Mouse (Mus musculus) CD4-positive, CD25-positive, alpha-beta regulatory T cell, adult 4 months (primary cell): ENCODE data around the gene Ctse. TPM values are rescaled to one million over a fixed set of nuclear protein-coding genes. Genes with fewer than 3 reads are reported as not detected.
"Not testable (repeated sequence)": the region's sequence is repeated elsewhere in the genome, so short reads cannot be mapped to it uniquely, and the experiment has no call there.

Experiments used
- ATAC-seq: one replicate; pipeline ENCODE4 v1.8.0; 2017
- polyA plus RNA-seq, 2 experiments: library from polyadenylated mRNA; unstranded; fragments of 100-300 nt; shearing (Covaris generic); gene quantifications; one replicate each; pipeline ENCODE4 v1.2.1; 2017

The Ctse gene
- 10 to 100 TPM; 23.1 to 30.3 TPM for polyA plus RNA-seq

GRCm38 (mm10) chr1:131637791-131638540 is at the start of gene Ctse:
Gene Ctse, plus strand, starts transcription at chr1:131638306.
- ATAC-seq: peak; percentile 94

- no peak for ATAC-seq
Measured at GRCm38 (mm10) chr1:131598905-131599304, 39.2 kb upstream of the Ctse start, which contains the start of gene Avpr1b. Gene Avpr1b, plus strand, starts transcription at chr1:131599239.

GRCm38 (mm10) chr1:131600314-131600713 is 37.8 kb upstream of the Ctse start:
- no peak for ATAC-seq

GRCm38 (mm10) chr1:131606719-131607118 is 31.4 kb upstream of the Ctse start:
- no peak for ATAC-seq

GRCm38 (mm10) chr1:131612556-131613155 is 25.4 kb upstream of the Ctse start:
- ATAC-seq: no peak

GRCm38 (mm10) chr1:131613361-131614133 is 24.6 kb upstream of the Ctse start:
- ATAC-seq: peak; percentile 93

GRCm38 (mm10) chr1:131614641-131615040 is 23.5 kb upstream of the Ctse start:
- no peak for ATAC-seq

GRCm38 (mm10) chr1:131616131-131616530 is 22.0 kb upstream of the Ctse start:
- ATAC-seq: no peak

- ATAC-seq: no peak
Measured at GRCm38 (mm10) chr1:131616546-131617220, 21.4 kb upstream of the Ctse start.

GRCm38 (mm10) chr1:131618576-131618975 is 19.5 kb upstream of the Ctse start:
- ATAC-seq: no peak

- ATAC-seq: no peak
Measured at GRCm38 (mm10) chr1:131619348-131619747, 18.8 kb upstream of the Ctse start.

GRCm38 (mm10) chr1:131623644-131624043 is 14.5 kb upstream of the Ctse start:
- ATAC-seq: no peak

GRCm38 (mm10) chr1:131624175-131624835 is 13.8 kb upstream of the Ctse start:
- no peak for ATAC-seq

GRCm38 (mm10) chr1:131626200-131626599 is 11.9 kb upstream of the Ctse start:
- ATAC-seq: no peak

- ATAC-seq: not testable (repeated sequence)
Measured at GRCm38 (mm10) chr1:131632216-131632615, 5.9 kb upstream of the Ctse start.

GRCm38 (mm10) chr1:131634495-131634894 is 3.6 kb upstream of the Ctse start:
- no peak for ATAC-seq

- peak; percentile 10 for ATAC-seq
Measured at GRCm38 (mm10) chr1:131638541-131639421, 675 bp downstream of the Ctse start.

GRCm38 (mm10) chr1:131640062-131640461 is 2.0 kb downstream of the Ctse start:
- no peak for ATAC-seq

GRCm38 (mm10) chr1:131641565-131641964 is 3.5 kb downstream of the Ctse start:
- no peak for ATAC-seq

GRCm38 (mm10) chr1:131642251-131642650 is 4.1 kb downstream of the Ctse start:
- no peak for ATAC-seq
